Mouse (Mus musculus) heart, embryonic 10.5 days (tissue): ENCODE results near the gene Rabggtb. TPM values are rescaled to one million over a fixed set of nuclear protein-coding genes. Genes with fewer than 3 reads are reported as not detected.
"Not testable (repeated sequence)": the region's sequence is repeated elsewhere in the genome, so short reads cannot be mapped to it uniquely, and the experiment has no call there.

Experiments used
- DNase-seq: peaks from one replicate; pipeline ENCODE4 v3.0.0-alpha.2; 2017; ENCODE audit warnings: low spot score
- H3K27ac ChIP-seq: fragments of 300-500 bp; sonication (generic); 2 replicates; pipeline ENCODE4 v1.5.1; 2016; ENCODE audit warnings: mild to moderate bottlenecking
- H3K27me3 ChIP-seq: fragments of 300-500 bp; sonication (generic); 2 replicates; pipeline ENCODE4 v1.6.1; 2016; ENCODE audit warnings: mild to moderate bottlenecking; ENCODE audit not compliant: poor library complexity, insufficient read depth, severe bottlenecking
- H3K36me3 ChIP-seq: fragments of 300-500 bp; sonication (generic); 2 replicates; pipeline ENCODE4 v1.6.1; 2016; ENCODE audit warnings: mild to moderate bottlenecking, moderate library complexity
- H3K4me1 ChIP-seq: fragments of 300-500 bp; sonication (generic); 2 replicates; pipeline ENCODE4 v1.6.1; 2016; ENCODE audit warnings: mild to moderate bottlenecking
- H3K4me3 ChIP-seq: fragments of 300-500 bp; sonication (generic); 2 replicates; pipeline ENCODE4 v1.5.1; 2016; ENCODE audit warnings: mild to moderate bottlenecking, moderate library complexity
- H3K9me3 ChIP-seq: fragments of 300-500 bp; sonication (generic); 2 replicates; pipeline ENCODE4 v1.6.1; 2016; ENCODE audit warnings: mild to moderate bottlenecking, moderate library complexity
- WGBS: fragments of 180-500 bp; shearing (Covaris S2); methylation state at CpG from one replicate; pipeline ENCODE4 v1.1.7; 2016; 5-methylcytosine and 5-hydroxymethylcytosine counted together
- polyA plus RNA-seq: library from polyadenylated mRNA; unstranded; fragments of >200 nt; fragmentation: Nextera tagmentation; extraction: Ambion mirVana; gene quantifications from 2 replicates; pipeline ENCODE4 v1.2.1, GENCODE M21; 2016

The Rabggtb gene
- polyA plus RNA-seq, 1 experiment from 2014 or later: 57.2 TPM

DNA sequence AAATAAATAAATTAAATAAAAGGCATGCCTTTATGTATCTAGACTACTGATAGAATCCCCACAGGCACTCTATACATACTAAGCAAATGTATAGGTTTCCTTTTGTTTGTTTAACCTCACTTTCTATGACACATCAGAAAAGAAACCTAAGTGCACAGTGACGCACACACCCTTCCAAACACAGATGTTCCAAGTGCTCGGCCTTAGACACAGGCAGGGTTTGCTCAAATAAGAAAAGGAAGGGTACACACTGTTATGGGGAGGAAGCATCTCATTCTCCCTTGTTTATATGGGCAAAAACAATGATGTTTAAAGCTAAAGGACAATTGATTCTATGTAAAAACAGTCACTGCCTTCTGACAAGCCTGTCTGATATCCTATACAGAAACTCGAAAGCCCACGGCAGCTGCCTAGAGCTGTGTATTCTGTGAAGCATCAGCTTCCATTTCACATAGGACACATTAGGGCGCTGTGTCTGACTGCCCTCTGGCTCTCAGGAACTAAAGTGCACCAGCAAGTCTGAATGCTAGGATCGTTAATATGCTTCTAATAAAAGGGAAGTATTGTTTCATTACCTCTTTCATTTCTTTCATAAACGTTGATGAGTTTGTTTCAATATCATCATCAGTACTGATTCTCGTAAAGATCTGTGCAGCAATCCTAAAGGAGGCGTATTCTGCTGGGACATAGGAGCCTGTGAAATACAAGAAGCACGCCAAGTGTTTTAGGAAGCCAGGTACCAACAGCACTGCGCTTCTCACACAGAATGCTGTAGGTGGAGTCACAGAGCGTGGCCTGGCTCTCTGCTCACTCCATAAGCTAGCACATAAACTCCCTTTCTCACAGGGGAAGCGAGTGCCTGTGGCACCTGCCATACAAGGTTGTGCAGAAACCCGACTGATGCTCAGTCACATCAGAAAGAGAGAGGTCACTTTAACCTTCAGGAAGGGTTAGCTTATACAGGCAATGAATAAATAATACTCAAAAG is 45.4 kb downstream of the Rabggtb start:
- 73% methylated on average over 14 of the region's 14 CpGs for WGBS
- H3K4me3 ChIP-seq: no peak overlapping the region
- no peaks in the 10 kb centered on the region for H3K27me3 ChIP-seq
- H3K9me3 ChIP-seq: no peaks in the 10 kb centered on the region
- no peaks in the 10 kb centered on the region for H3K36me3 ChIP-seq
- no peaks in the 10 kb centered on the region for H3K4me1 ChIP-seq
- no peak overlapping the region for H3K27ac ChIP-seq
- DNase-seq: no peak

- no peaks in the 10 kb centered on the region for H3K36me3 ChIP-seq
- H3K27ac ChIP-seq: no peak overlapping the region
- H3K9me3 ChIP-seq: no peaks in the 10 kb centered on the region
- 82% methylated on average over 4 of the region's 4 CpGs for WGBS
- no peak for DNase-seq
- peaks cover 6% of the 10 kb centered on the region; the same call in 1 of the 2 replicates for H3K27me3 ChIP-seq
- no peaks in the 10 kb centered on the region for H3K4me1 ChIP-seq
- no peak overlapping the region for H3K4me3 ChIP-seq
Measured at GRCm38 (mm10) chr3:153864636-153865429, 48.0 kb downstream of the Rabggtb start.

GRCm38 (mm10) chr3:153863816-153864215 is 49.0 kb downstream of the Rabggtb start:
- no peaks in the 10 kb centered on the region for H3K36me3 ChIP-seq
- WGBS: 71% methylated on average over 2 of the region's 2 CpGs
- no peak for DNase-seq
- H3K27ac ChIP-seq: no peak overlapping the region
- no peaks in the 10 kb centered on the region for H3K4me1 ChIP-seq
- no peaks in the 10 kb centered on the region for H3K9me3 ChIP-seq
- H3K4me3 ChIP-seq: no peak overlapping the region
- H3K27me3 ChIP-seq: peaks cover 16% of the 10 kb centered on the region; the same call in 1 of the 2 replicates

- not testable (repeated sequence) for H3K9me3 ChIP-seq, H3K27ac ChIP-seq, H3K4me1 ChIP-seq, DNase-seq, H3K4me3 ChIP-seq, H3K36me3 ChIP-seq
- WGBS: 70% methylated on average over 8 of the region's 8 CpGs
- peaks cover 24% of the 10 kb centered on the region; the same call in 1 of the 2 replicates for H3K27me3 ChIP-seq
Measured at GRCm38 (mm10) chr3:153860392-153860791, 52.4 kb downstream of the Rabggtb start.

DNA sequence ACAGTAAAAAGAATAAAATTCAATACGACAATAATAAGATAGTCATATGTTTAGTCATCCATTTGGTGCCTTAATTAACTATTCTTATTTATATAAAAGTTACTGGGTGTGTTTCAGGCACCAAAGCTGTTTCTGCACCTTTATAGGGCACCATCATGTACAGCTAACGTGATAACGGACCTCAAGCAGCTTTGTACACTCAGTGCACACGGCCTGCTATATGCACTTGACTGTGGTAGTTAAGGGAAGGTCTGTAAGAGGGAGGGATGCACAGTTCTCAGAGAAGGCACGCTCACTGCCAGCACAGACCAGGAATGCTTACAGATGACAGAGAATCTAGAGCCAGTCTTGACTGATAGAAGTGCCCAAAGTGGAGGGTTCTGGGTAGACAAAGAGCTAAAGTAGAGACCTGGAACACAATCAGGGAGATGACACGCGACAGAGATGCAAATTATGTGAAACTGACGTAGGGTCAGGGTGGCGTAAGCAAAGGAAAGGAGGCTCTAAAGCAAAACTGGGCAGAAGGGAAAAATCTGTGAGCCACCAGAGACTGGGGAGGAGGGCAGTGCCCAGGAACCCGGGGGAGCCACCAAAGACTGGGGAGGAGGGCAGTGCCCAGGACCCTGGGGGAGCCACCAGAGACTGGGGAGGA is 54.3 kb downstream of the Rabggtb start:
- H3K9me3 ChIP-seq: no peaks in the 10 kb centered on the region
- H3K36me3 ChIP-seq: no peaks in the 10 kb centered on the region
- H3K4me1 ChIP-seq: no peaks in the 10 kb centered on the region
- 80% methylated on average over 10 of the region's 10 CpGs for WGBS
- DNase-seq: no peak
- H3K27ac ChIP-seq: no peak overlapping the region
- H3K4me3 ChIP-seq: no peak overlapping the region
- peaks cover 41% of the 10 kb centered on the region; the same call in 1 of the 2 replicates for H3K27me3 ChIP-seq

Other genes starting within 250 kb of the Rabggtb start
- 26.7 and 38.4 TPM in 2 replicates for gene St6galnac3, start 187.8 kb downstream of the Rabggtb start, polyA plus RNA-seq
- 1.0 and 2.0 TPM in 2 replicates for gene Asb17, start 68.8 kb downstream of the Rabggtb start, polyA plus RNA-seq
- gene Msh4, start 6.9 kb downstream of the Rabggtb start, polyA plus RNA-seq: 0.09 and 0.11 TPM in 2 replicates
- 91.2 and 141 TPM in 2 replicates for gene Acadm, start 31.6 kb upstream of the Rabggtb start, polyA plus RNA-seq
- gene Slc44a5, start 60.4 kb upstream of the Rabggtb start, polyA plus RNA-seq: 1.0 and 1.1 TPM in 2 replicates